Mouse (Mus musculus): ENCODE data around the gene Krt76. TPM values are rescaled to one million over a fixed set of nuclear protein-coding genes. Genes with fewer than 3 reads are reported as not detected.

Gene Krt76
- polyA plus RNA-seq, 1 experiment from 2014 or later, result not detected

DNA sequence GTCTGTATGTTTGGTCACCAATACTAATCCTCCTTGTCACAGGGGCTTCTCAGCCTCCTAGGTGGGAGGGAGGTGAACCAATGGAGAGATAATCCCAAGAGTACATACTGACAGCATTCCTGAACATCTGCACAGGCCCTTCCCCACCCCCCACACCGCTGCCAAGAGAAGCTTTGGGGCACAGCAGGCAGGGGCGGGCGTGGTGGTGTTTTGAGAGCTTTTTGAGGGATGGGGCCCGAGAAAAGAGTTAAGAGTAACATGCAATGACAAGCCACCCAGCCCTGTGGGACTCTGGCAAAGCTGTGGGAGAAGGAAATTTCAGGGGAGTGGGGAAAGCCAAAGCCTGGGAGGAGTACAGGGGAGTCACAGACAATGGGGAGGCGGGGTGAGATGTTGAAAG lies 38.4 kb downstream of the Krt76 start:
- no peak overlapping the region for H3K4me2 ChIP-seq
- no peak overlapping the region for H3K9ac ChIP-seq (ENCODE audit: low read length)
- WGBS, result 7% methylated on average over 5 of the region's 5 CpGs
- H3K9me3 ChIP-seq (ENCODE audit: control insufficient read depth, low read length), result no peaks in the 10 kb centered on the region
- DNase-seq (ENCODE audit: low spot score, missing footprints), result no peak
- no peaks in the 10 kb centered on the region for H3K36me3 ChIP-seq (ENCODE audit: control insufficient read depth, insufficient read depth, low read length)
- no peak for ATAC-seq (ENCODE audit: low FRiP score)
- H3K27me3 ChIP-seq (ENCODE audit: control insufficient read depth, insufficient read depth, low read length), result peaks cover 7% of the 10 kb centered on the region
- peaks cover 6% of the 10 kb centered on the region; the same call in 1 of the 2 replicates for H3K4me1 ChIP-seq (ENCODE audit: control insufficient read depth, insufficient read depth, low read length)
- H3K4me3 ChIP-seq (ENCODE audit: low read depth, low read length), result no peak overlapping the region
- no peak overlapping the region for H3K27ac ChIP-seq (ENCODE audit: low read depth, low read length)

DNA sequence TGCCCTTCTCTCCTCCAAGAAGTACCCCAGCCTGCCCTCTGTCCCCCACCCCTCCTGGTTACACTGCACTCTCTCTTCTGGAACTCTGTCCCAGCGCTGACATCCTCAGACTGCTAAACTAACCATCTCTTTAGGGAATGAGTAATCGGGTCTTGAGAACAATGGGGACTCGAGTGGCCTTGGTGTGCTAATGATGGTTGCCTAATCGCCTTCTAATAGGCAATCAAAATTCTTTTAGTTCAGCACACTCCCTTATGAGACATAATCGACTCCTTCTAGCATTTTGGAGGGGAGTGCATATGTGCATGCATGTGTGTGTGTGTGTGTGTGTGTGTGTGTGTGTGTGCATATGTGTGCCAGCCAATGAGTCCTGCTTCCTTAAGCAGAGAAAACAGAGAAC lies 40.1 kb downstream of the Krt76 start:
- Histone ChIP-seq H3K36me3 (ENCODE audit: control insufficient read depth, insufficient read depth, low read length) (no peaks in the 10 kb centered on the region), H3K27me3 (ENCODE audit: control insufficient read depth, insufficient read depth, low read length) (no peaks in the 10 kb centered on the region; the same call in 1 of the 2 replicates), H3K4me3 (ENCODE audit: low read depth, low read length) (no peak overlapping the region), H3K4me1 (ENCODE audit: control insufficient read depth, insufficient read depth, low read length) (0 out of 2 replicates have a peak, but pooled peaks cover 4% of the 10 kb centered on the region), H3K9me3 (ENCODE audit: control insufficient read depth, low read length) (no peaks in the 10 kb centered on the region), H3K27ac (ENCODE audit: low read depth, low read length) (no peak overlapping the region), H3K9ac (ENCODE audit: low read length) (no peak overlapping the region), H3K4me2 (no peak overlapping the region)
- WGBS, result 45% methylated on average over 5 of the region's 5 CpGs
- no peak for ATAC-seq (ENCODE audit: low FRiP score)
- no peak for DNase-seq (ENCODE audit: low spot score, missing footprints)

DNA sequence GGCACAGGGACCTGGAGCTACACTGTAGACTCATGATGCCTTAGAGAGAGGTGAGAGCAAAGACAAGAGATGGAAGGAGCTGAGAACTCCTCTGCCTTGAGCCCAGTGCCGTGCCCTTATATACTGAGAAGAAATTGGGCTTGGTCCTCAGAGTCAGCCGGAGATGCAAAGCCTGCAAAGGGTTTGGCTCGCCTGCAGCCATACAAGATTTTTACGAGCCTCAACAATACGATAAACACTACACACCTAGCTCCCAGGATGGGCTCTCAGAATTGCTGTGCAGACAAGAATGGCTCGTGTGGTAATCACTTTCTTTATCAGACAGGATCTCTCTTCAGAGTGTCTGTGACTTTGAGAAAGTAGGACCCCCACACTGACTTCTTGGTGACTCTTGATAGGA lies 42.0 kb downstream of the Krt76 start, which contains the start of gene Krt1:
Gene Krt1, minus strand, starts transcription at position 101 of the 400 bp plus-strand sequence.
- no peaks in the 10 kb centered on the region for H3K36me3 ChIP-seq (ENCODE audit: control insufficient read depth, insufficient read depth, low read length)
- ATAC-seq (ENCODE audit: low FRiP score), result no peak
- 82% methylated on average over 6 of the region's 6 CpGs for WGBS
- H3K9ac ChIP-seq (ENCODE audit: low read length), result no peak within 1 kb of the TSS
- no peak within 1 kb of the TSS for H3K27ac ChIP-seq (ENCODE audit: low read depth, low read length)
- peaks cover 4% of the 10 kb centered on the region; the same call in 1 of the 2 replicates for H3K4me1 ChIP-seq (ENCODE audit: control insufficient read depth, insufficient read depth, low read length)
- no peaks in the 10 kb centered on the region; the same call in 1 of the 2 replicates for H3K27me3 ChIP-seq (ENCODE audit: control insufficient read depth, insufficient read depth, low read length)
- no peak within 1 kb of the TSS for H3K4me2 ChIP-seq
- DNase-seq (ENCODE audit: low spot score, missing footprints), result no peak
- H3K9me3 ChIP-seq (ENCODE audit: control insufficient read depth, low read length), result no peaks in the 10 kb centered on the region
- H3K4me3 ChIP-seq (ENCODE audit: low read depth, low read length), result no peak within 1 kb of the TSS

DNA sequence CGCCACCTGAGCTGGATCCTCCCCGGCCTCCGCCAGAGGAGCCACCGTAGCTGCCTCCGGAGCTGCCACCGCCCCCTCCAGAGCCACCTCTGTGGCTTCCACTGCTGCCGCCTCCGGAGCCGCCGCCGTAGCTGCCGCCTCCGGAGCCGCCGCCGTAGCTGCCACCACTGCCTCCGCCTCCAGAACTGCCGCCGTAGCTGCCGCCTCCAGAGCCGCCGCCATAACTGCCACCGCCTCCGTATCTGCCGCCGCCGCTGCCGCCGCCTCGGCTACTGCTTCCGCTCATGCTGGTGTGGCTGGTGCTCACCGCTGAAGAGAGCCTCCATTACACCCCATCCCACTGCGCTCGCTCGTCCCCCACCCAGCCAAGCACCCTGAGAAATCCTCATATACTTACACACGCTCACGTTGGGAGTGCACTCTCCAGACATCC lies 46.7 kb downstream of the Krt76 start:
- H3K4me1 ChIP-seq (ENCODE audit: control insufficient read depth, insufficient read depth, low read length), result no peaks in the 10 kb centered on the region; the same call in 1 of the 2 replicates
- H3K9me3 ChIP-seq (ENCODE audit: control insufficient read depth, low read length), result no peaks in the 10 kb centered on the region
- no peaks in the 10 kb centered on the region for H3K27me3 ChIP-seq (ENCODE audit: control insufficient read depth, insufficient read depth, low read length)
- peak overlapping the region; percentile 86 for H3K9ac ChIP-seq (ENCODE audit: low read length)
- H3K4me3 ChIP-seq (ENCODE audit: low read depth, low read length), result peak overlapping the region; percentile 48
- no peak overlapping the region for H3K27ac ChIP-seq (ENCODE audit: low read depth, low read length)
- no peaks in the 10 kb centered on the region for H3K36me3 ChIP-seq (ENCODE audit: control insufficient read depth, insufficient read depth, low read length)
- ATAC-seq (ENCODE audit: low FRiP score), result peak; percentile 81
- WGBS, result 1% methylated on average over 35 of the region's 37 CpGs
- H3K4me2 ChIP-seq, result peak overlapping the region; percentile 69
- DNase-seq (ENCODE audit: low spot score, missing footprints), result peak; percentile 94

DNA sequence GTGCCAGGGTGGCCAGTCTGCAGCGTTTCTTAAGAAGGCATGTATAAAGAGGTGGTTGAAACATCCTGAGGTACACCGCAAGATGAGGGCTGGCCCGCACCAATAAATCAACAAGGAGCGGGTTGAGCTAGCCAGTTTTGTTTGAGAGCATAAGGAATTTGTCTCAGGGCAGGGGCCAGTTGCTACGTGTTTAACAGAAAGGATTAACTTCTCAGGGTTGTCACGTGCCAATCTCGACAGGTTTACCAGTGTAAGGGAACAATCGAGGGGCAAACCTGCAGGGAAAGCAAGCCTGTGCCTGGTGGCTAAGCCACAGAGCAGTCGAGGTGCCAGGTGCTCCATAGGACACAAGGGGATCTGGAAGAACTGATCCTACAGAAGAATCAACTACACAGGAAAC lies 49.5 kb downstream of the Krt76 start:
- Histone ChIP-seq H3K27me3 (ENCODE audit: control insufficient read depth, insufficient read depth, low read length) (no peaks in the 10 kb centered on the region; the same call in 1 of the 2 replicates), H3K9ac (ENCODE audit: low read length) (no peak overlapping the region), H3K4me1 (ENCODE audit: control insufficient read depth, insufficient read depth, low read length) (no peaks in the 10 kb centered on the region; the same call in 1 of the 2 replicates), H3K4me2 (no peak overlapping the region), H3K4me3 (ENCODE audit: low read depth, low read length) (no peak overlapping the region), H3K27ac (ENCODE audit: low read depth, low read length) (no peak overlapping the region), H3K36me3 (ENCODE audit: control insufficient read depth, insufficient read depth, low read length) (no peaks in the 10 kb centered on the region), H3K9me3 (ENCODE audit: control insufficient read depth, low read length) (no peaks in the 10 kb centered on the region)
- no peak for ATAC-seq (ENCODE audit: low FRiP score)
- 62% methylated on average over 9 of the region's 9 CpGs for WGBS
- DNase-seq (ENCODE audit: low spot score, missing footprints), result no peak

DNA sequence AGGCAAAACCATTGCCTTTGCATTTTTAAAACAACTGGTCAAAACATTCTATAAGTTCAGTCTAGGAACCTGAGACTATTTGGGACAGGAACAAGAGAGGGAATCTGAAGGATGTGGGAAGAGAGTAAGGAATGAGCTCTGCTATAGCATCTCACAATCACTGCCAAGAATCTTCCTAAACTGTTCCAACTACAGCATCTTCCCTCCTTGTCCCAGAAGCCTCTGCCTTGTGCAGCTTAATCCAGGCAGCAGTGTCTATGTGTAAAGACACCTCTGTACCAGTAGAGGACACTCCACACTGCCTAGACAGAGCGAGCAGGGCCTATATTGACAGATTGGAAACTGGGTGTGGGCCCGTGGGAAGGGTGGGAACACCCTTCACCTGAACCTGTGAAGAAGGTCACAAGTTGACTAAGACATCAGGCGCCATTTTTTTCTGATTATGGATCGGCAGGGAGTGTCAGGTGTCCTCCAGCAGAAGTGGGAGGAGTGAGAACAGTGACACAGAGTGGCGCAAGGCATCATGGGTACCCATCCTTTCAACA lies 57.9 kb downstream of the Krt76 start:
- WGBS, result 61% methylated on average over 5 of the region's 5 CpGs
- Histone ChIP-seq H3K4me1 (ENCODE audit: control insufficient read depth, insufficient read depth, low read length) (no peaks in the 10 kb centered on the region), H3K9ac (ENCODE audit: low read length) (no peak overlapping the region), H3K4me3 (ENCODE audit: low read depth, low read length) (no peak overlapping the region), H3K9me3 (ENCODE audit: control insufficient read depth, low read length) (no peaks in the 10 kb centered on the region), H3K36me3 (ENCODE audit: control insufficient read depth, insufficient read depth, low read length) (no peaks in the 10 kb centered on the region), H3K27me3 (ENCODE audit: control insufficient read depth, insufficient read depth, low read length) (no peaks in the 10 kb centered on the region; the same call in 1 of the 2 replicates), H3K4me2 (no peak overlapping the region), H3K27ac (ENCODE audit: low read depth, low read length) (no peak overlapping the region)
- ATAC-seq (ENCODE audit: low FRiP score) (no peak), DNase-seq (ENCODE audit: low spot score, missing footprints) (no peak)

Small RNA genes lying within 50 kb of the gene (microRNA-seq; reads per million reads assigned to microRNA genes)
- gene Gm44356, result not detected

Other genes starting within 250 kb of the Krt76 start
- gene Gm5478, start 245.5 kb downstream of the Krt76 start, polyA plus RNA-seq (2014; fragmentation: Nextera tagmentation; extraction: Ambion mirVana), result not detected in 2 replicates
- gene Krt6b, start 212.6 kb downstream of the Krt76 start, polyA plus RNA-seq (2014; fragmentation: Nextera tagmentation; extraction: Ambion mirVana), result not detected in 2 replicates
- gene Krt6a, start 198.6 kb downstream of the Krt76 start, polyA plus RNA-seq (2014; fragmentation: Nextera tagmentation; extraction: Ambion mirVana), result not detected in 2 replicates
- 0.34 and 0.51 TPM in 2 replicates for gene Krt5, start 180.0 kb downstream of the Krt76 start, polyA plus RNA-seq (2014; fragmentation: Nextera tagmentation; extraction: Ambion mirVana)
- gene Krt71, start 149.8 kb downstream of the Krt76 start, polyA plus RNA-seq (2014; fragmentation: Nextera tagmentation; extraction: Ambion mirVana), result not detected in 2 replicates
- not detected in 2 replicates for gene Krt72, start 106.5 kb downstream of the Krt76 start, polyA plus RNA-seq (2014; fragmentation: Nextera tagmentation; extraction: Ambion mirVana)
- gene Krt73, start 90.6 kb downstream of the Krt76 start, polyA plus RNA-seq (2014; fragmentation: Nextera tagmentation; extraction: Ambion mirVana), result 0.15 and 0.19 TPM in 2 replicates
- not detected in 2 replicates for gene Krt2, start 74.8 kb downstream of the Krt76 start, polyA plus RNA-seq (2014; fragmentation: Nextera tagmentation; extraction: Ambion mirVana)
- gene Krt1, start 42.1 kb downstream of the Krt76 start, polyA plus RNA-seq (2014; fragmentation: Nextera tagmentation; extraction: Ambion mirVana), result 1.00 and 1.4 TPM in 2 replicates
- gene Krt77, start 23.2 kb downstream of the Krt76 start, polyA plus RNA-seq (2014; fragmentation: Nextera tagmentation; extraction: Ambion mirVana), result not detected in 2 replicates
- not detected in 2 replicates for gene Krt4, start 31.8 kb upstream of the Krt76 start, polyA plus RNA-seq (2014; fragmentation: Nextera tagmentation; extraction: Ambion mirVana)
- 0.18 and 0.25 TPM in 2 replicates for gene Krt79, start 47.4 kb upstream of the Krt76 start, polyA plus RNA-seq (2014; fragmentation: Nextera tagmentation; extraction: Ambion mirVana)
- gene Krt78, start 61.4 kb upstream of the Krt76 start, polyA plus RNA-seq (2014; fragmentation: Nextera tagmentation; extraction: Ambion mirVana), result not detected in 2 replicates
- gene Krt8, start 111.6 kb upstream of the Krt76 start, polyA plus RNA-seq (2014; fragmentation: Nextera tagmentation; extraction: Ambion mirVana), result 9.2 and 10.2 TPM in 2 replicates
- 5.0 and 5.6 TPM in 2 replicates for gene Krt18, start 135.3 kb upstream of the Krt76 start, polyA plus RNA-seq (2014; fragmentation: Nextera tagmentation; extraction: Ambion mirVana)
- 106 and 107 TPM in 2 replicates for gene Eif4b, start 180.9 kb upstream of the Krt76 start, polyA plus RNA-seq (2014; fragmentation: Nextera tagmentation; extraction: Ambion mirVana)
- gene Tns2, start 207.5 kb upstream of the Krt76 start, polyA plus RNA-seq (2014; fragmentation: Nextera tagmentation; extraction: Ambion mirVana), result 7.5 TPM in 2 replicates
- gene Spryd3, start 243.3 kb upstream of the Krt76 start, polyA plus RNA-seq (2014; fragmentation: Nextera tagmentation; extraction: Ambion mirVana), result 9.8 and 10.5 TPM in 2 replicates